Mouse (Mus musculus): Measurements from ENCODE around the gene Foxj3. TPM values are rescaled to one million over a fixed set of nuclear protein-coding genes. Genes with fewer than 3 reads are reported as not detected.
A peak's percentile ranks its signal among the peaks of the same experiment; 100 is the strongest.

Foxj3 gene
- total RNA-seq, 2 experiments from 2014 or later = 29.9 to 36.4 TPM

DNA sequence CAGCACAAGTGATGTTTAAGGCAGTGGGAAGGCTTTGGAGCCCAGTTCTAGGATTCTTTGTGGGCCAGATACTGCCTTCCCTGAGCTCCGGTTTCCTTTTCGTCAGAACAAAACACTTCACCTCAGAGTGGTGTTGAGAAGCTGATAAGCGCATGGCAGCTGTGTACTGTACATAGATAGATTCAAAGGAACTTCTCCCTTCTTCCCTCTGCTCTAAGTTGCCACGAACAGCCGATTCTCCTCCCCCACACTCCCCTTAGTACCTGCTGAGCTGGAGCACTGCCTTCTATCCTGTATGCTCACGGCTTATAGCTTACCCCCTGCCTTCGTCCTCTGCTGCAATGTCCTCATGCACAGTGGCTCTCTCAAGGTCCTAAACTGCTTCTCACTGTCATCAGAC lies 95.9 kb downstream of the Foxj3 start:
- intact Hi-C loops (cut with DNase I) = no loop called here
- H3K4me3 ChIP-seq = no peak overlapping the region
- no peak for DNase-seq
- no peak for TF ChIP-seq CTCF (IDR thresholded peaks at IDR 0.05)
- no peak overlapping the region for H3K27ac ChIP-seq

DNA sequence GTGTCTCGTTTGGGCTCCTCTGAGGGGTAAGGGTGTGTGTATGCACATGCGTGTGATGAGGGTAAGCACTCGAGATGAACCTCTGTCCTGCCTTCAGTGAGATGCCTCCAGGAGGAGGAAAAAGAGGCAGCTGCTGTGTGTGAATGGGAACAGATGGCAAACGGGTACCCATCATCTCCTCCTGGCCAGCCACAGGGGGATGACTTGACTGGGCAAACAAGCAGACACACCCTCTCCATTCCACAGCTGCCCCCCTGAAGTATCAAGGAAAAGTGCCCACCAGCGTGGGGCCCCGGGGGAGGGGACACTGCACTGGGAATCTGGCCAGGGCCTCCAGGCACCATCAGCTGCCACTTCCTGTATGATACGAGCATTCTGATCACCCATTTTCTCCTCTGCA lies 96.5 kb downstream of the Foxj3 start:
- no peak for DNase-seq
- intact Hi-C loops (cut with DNase I) = no loop called here
- no peak for TF ChIP-seq CTCF (IDR thresholded peaks at IDR 0.05)
- Histone ChIP-seq H3K4me3 (no peak overlapping the region), H3K27ac (no peak overlapping the region)

DNA sequence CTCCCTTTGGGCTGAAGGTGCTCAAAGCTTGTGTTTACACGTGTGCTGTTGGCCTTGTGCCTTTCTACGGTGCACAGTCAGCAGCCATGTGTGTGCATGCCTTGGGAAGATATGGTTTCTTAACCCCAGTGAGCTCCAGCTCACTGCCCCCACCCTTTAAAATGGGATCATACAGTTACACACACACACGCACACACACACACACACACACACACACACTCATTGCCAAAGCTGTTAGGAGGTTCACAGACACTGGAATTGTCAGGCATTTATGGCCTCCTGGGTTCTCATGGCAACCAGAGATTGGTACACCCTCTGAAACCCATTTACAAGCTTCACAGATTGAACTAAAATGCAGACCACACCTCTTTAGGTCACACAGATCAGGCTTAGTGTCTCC lies 97.1 kb downstream of the Foxj3 start:
- TF ChIP-seq CTCF (IDR thresholded peaks at IDR 0.05) = no peak
- no peak for DNase-seq
- Histone ChIP-seq H3K4me3 (no peak overlapping the region), H3K27ac (no peak overlapping the region)
- intact Hi-C loops (cut with DNase I) = no loop called here

DNA sequence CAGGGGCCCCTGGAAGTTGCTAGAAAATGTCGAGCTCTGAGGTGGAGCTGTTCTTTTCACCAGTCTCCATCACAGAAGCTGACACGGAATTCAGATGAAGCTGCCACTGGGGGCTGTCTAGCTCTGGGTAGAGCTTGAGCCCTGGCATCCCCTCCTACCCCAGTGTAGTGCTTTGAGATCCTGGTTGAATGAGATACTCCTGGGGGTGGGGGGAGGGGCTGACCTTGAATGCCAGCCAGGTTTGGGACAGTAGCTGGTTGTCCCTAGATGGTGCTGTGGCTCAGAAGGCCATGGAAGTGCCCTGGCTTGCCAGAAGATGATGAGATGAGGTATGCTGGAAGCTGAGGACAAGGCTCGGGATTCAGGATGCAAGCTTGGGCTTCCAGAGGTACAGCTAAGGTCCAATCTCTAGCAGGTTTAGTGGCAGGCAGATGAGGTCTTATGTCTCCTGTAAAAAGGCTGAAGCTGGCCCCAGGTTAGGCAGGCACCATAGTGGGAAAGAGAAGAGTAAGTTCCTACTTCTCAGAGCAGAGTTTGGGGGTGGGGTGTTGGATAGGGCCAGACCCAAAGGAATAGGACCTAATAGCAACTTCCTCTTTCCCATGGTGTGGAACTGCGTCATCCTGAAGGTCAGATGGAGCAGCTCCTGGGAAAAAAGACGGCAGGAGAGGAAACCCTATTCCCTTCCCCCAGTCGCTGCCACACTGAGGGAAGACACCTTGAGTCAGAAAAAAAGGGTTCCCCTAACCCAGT lies 98.3 kb downstream of the Foxj3 start:
- no peak overlapping the region for H3K4me3 ChIP-seq
- DNase-seq = no peak
- H3K27ac ChIP-seq = no peak overlapping the region
- no peak for TF ChIP-seq CTCF (IDR thresholded peaks at IDR 0.05)
- intact Hi-C loops (cut with DNase I) = no loop called here

DNA sequence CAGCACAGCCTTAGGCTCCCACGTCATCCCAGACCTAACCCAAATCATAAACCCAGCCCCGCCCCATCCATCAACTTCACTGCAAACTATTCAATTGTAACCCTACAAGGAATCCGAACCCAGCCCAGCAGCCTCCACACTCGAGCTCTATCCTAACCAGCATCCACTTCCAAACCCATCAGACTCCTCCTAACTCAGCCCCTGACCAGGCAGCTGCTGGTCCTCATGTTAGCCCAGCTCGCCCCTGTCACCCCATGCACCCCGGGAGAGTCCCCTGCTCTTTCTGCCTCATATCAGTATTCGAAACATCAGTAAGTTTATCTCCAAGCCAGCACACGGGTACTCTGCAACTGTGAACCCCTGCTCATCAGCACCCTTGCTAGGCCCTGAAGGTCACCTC lies 98.9 kb downstream of the Foxj3 start:
- no peak for TF ChIP-seq CTCF (IDR thresholded peaks at IDR 0.05)
- DNase-seq = no peak
- H3K27ac ChIP-seq = no peak overlapping the region
- intact Hi-C loops (cut with DNase I) = no loop called here
- H3K4me3 ChIP-seq = no peak overlapping the region

DNA sequence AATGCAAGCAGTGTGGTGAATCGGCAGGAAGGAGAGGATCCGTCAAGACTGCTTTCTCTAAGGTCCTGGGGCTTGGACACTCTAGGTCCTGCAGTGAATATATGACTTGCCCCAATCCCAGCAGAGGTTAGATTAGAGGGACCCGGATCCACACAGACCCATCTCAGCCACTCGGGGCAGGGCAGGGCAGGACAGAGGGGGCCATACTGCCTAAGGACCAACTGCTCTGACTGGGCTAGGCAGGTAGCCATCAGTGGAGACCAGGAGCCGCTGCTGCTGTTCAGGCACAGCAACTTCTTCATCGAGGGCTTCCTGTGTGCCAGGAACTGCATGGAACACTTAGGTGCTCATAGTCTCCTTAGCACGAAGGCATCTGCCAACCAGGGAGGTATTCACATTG lies 99.9 kb downstream of the Foxj3 start:
- Histone ChIP-seq H3K4me3 (no peak overlapping the region), H3K27ac (no peak overlapping the region)
- intact Hi-C loops (cut with DNase I) = no loop called here
- no peak for DNase-seq
- TF ChIP-seq CTCF (IDR thresholded peaks at IDR 0.05) = no peak

DNA sequence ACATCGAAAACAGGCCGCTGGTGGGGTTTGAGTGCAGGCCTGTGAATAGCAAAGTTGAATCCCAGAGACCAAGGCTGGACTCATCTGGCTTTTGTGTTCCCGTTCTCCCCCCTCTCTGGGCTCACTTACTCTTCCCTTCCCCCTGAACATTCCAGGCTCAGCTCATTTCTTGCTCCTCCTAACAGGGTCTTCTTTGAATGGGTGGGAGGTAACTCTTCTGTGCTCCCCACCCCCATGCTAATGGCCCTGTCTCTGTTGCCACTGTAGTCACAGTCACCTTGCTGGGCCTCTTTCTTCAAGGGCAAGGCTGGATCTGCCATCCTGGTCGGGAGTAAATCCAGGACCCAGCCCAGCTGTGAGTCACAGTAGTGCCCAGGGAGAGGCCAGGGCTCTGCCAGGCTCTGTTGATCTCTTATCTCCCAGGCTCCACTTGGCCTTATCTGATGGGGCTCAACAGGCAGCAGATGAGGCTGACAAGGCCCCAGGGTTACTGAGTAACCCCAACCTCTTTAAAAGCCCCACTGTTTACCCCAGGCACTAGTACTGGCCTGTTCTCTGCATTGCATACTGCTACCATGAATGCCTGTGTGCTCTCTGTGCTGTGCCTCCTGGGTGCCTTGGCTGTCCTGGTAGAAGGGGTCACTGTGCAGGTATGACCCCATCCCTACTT lies 100.5 kb downstream of the Foxj3 start, which contains the start of gene Guca2a:
Guca2a (plus strand) TSS at position 529 of the 670 bp plus-strand sequence.
- no peak for DNase-seq
- intact Hi-C loops (cut with DNase I) = no loop called here
- TF ChIP-seq CTCF (IDR thresholded peaks at IDR 0.05) = no peak
- Histone ChIP-seq H3K4me3 (no peak within 1 kb of the TSS), H3K27ac (no peak within 1 kb of the TSS)

- Histone ChIP-seq H3K27ac (no peak overlapping the region), H3K4me3 (no peak overlapping the region)
- DNase-seq = no peak
- no peak for TF ChIP-seq CTCF (IDR thresholded peaks at IDR 0.05)
- intact Hi-C loops (cut with DNase I) = no loop called here
Observed at GRCm38 (mm10) chr4:119637946-119638345, 101.1 kb downstream of the Foxj3 start.

GRCm38 (mm10) chr4:119638656-119639055 lies 101.9 kb downstream of the Foxj3 start:
- Histone ChIP-seq H3K27ac (no peak overlapping the region), H3K4me3 (no peak overlapping the region)
- intact Hi-C loops (cut with DNase I) = no loop called here
- no peak for TF ChIP-seq CTCF (IDR thresholded peaks at IDR 0.05)
- no peak for DNase-seq

- DNase-seq = no peak
- TF ChIP-seq CTCF (IDR thresholded peaks at IDR 0.05) = no peak
- intact Hi-C loops (cut with DNase I) = no loop called here
- H3K27ac ChIP-seq = no peak overlapping the region
- H3K4me3 ChIP-seq = no peak overlapping the region
Observed at GRCm38 (mm10) chr4:119642666-119643065, 105.9 kb downstream of the Foxj3 start.

DNA sequence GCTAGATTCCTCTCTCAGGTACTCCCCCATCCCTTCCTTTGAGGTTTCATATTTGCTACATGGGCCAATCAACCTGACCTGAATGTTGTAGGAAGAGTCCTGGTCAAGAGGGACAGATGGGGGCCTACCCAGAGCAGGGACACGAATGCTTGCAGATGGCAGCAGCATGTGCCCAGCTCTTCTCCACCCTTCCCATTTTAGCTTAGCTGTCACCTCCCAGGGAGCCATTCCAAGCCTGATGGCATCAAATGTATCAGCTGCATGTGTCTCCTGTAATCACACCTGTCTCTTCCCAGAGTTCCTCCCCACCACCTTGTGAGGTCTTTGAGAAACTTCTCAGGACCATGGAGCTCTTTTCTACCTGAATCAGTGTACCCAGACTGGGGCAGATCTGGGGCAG lies 120.2 kb downstream of the Foxj3 start:
- intact Hi-C loops (cut with DNase I) = no loop called here
- H3K4me3 ChIP-seq = no peak overlapping the region
- TF ChIP-seq CTCF (IDR thresholded peaks at IDR 0.05) = no peak
- peak; percentile 10 for DNase-seq
- no peak overlapping the region for H3K27ac ChIP-seq

GRCm38 (mm10) chr4:119658246-119658645 lies 121.4 kb downstream of the Foxj3 start:
- intact Hi-C loops (cut with DNase I) = no loop called here
- no peak for DNase-seq
- H3K4me3 ChIP-seq = no peak overlapping the region
- no peak overlapping the region for H3K27ac ChIP-seq
- no peak for TF ChIP-seq CTCF (IDR thresholded peaks at IDR 0.05)

DNA sequence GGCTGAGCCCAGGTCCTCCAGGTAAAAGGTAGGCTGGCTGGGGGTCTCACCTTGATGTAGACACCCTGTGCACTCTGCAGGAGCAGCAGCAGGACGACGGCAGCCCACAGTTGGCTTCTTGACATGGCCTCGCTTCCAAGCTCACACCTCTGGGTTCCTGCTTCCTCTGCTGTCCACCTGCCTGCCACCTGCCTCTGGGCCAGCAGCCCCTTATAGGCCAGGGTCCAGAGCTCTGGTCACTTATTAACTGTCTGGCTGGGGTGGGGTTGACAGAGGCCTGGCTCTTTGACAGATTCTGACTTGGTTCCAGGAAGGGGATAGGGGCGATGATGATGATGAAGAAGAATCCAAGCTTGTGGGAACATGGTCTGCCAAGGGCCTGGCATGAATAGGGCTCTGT lies 121.9 kb downstream of the Foxj3 start, which contains the start of gene Guca2b:
Guca2b (minus strand) TSS at position 224 of the 400 bp plus-strand sequence.
- TF ChIP-seq CTCF (IDR thresholded peaks at IDR 0.05) = no peak
- peak; percentile 10 for DNase-seq
- intact Hi-C loops (cut with DNase I) = no loop called here
- H3K27ac ChIP-seq = no peak within 1 kb of the TSS
- H3K4me3 ChIP-seq = no peak within 1 kb of the TSS

DNA sequence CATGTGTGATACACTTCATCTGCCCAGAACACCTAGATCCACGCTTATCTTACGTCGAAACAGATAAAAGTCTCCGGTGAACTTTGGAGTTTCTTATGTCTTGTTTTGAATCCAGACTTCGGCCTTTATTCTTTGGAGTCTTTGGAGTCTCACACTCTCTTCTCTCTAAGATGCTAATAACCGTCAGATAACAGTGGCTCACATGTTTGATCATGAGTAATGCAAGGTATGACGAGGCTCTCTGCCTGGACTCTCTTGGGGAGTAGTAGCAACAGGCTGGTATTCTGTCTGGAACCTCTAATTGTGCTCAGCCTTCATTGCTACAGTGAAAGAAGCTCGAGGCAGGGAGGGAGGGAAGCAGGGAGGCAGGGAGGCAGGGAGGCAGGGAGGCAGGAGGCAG lies 123.2 kb downstream of the Foxj3 start:
- peak; percentile 4 for DNase-seq
- Histone ChIP-seq H3K27ac (no peak overlapping the region), H3K4me3 (no peak overlapping the region)
- TF ChIP-seq CTCF (IDR thresholded peaks at IDR 0.05) = no peak
- intact Hi-C loops (cut with DNase I) = no loop called here

Data from gastrocnemius, adult 2 months (tissue).